In genomic region chr6:125145479-125145951, GRCm38 (mm10) we compare ENCODE assay signal across 1 mouse cellular context.
A peak's percentile ranks its signal among the peaks of the same experiment; 100 is the strongest.
TF ChIP-seq lines count a peak whose summit lies in the region.

No protein-coding gene starts in this region.

TF ChIP-seq in CH12.LX, 34 proteins besides CTCF, POLR2A, EP300 and RAD21 (continued from another document):
- TF ChIP-seq UBTF (IDR thresholded peaks at IDR 0.05; ENCODE audit: low read depth, low read length) (peak; percentile 72; the same call in 1 of the 2 replicates), NRF1 (IDR thresholded peaks at IDR 0.05; ENCODE audit: low read depth, low read length) (no peak), ETS1 (conservative IDR thresholded peaks at IDR 0.05; ENCODE audit: low read depth, low read length) (no peak), PAX5 (IDR thresholded peaks at IDR 0.05; ENCODE audit: low read length) (no peak), SMC3 (IDR thresholded peaks at IDR 0.05; ENCODE audit: low read depth, low read length) (no peak), MAX (IDR thresholded peaks at IDR 0.05; ENCODE audit: low read length) (no peak), TBP (conservative IDR thresholded peaks at IDR 0.05; ENCODE audit: low read depth, low read length) (no peak), NELFE (IDR thresholded peaks at IDR 0.05; ENCODE audit: low read depth, low read length) (no peak; the same call in 1 of the 2 replicates), POLR2AphosphoS2 (IDR thresholded peaks at IDR 0.05; ENCODE audit: low read depth, low read length) (no peak), MYC (IDR thresholded peaks at IDR 0.05; ENCODE audit: low read depth, low read length) (no peak), USF2 (conservative IDR thresholded peaks at IDR 0.05; ENCODE audit: low read depth, low read length) (no peak), USF1 (IDR thresholded peaks at IDR 0.05; ENCODE audit: low read depth, low read length) (no peak), CHD2 (IDR thresholded peaks at IDR 0.05; ENCODE audit: low read length) (no peak), MXI1 (IDR thresholded peaks at IDR 0.05; ENCODE audit: low read depth, low read length) (0 out of 2 replicates have a peak, but pooled peaks have one; percentile 23), MAZ (IDR thresholded peaks at IDR 0.05; ENCODE audit: low read depth, low read length) (no peak), KAT2A (IDR thresholded peaks at IDR 0.05; ENCODE audit: insufficient replicate concordance, low read length) (no peak)
